Mouse (Mus musculus): ENCODE measurements at regions not wholly inside any gene's neighbourhood (a gene's known extent, or its start where the extent isn't known, plus 50 kb on each side); places are given as distances from the start of the nearest gene placed in this dataset.

- in situ Hi-C loops (cut with MboI; ENCODE audit: low pct_ligation_motif_present, low pct_unique_long_range_greater_than_20kb, low sequenced_read_pairs): no loop called here
- Histone ChIP-seq H3K27ac (ENCODE audit: insufficient read depth, low read depth) (no peak overlapping the region), H3K36me3 (replicated peaks in 1 of 2; ENCODE audit: control insufficient read depth in 1 of 2, insufficient read depth in 1 of 2, low read length in 1 of 2) (no peaks in the 10 kb centered on the region), H3K4me3 (replicated peaks in 1 of 3; ENCODE audit: low read depth in 2 of 3, low read length in 2 of 3, poor library complexity in 1 of 3) (no peak overlapping the region), H3K79me2 (replicated peaks; ENCODE audit: control insufficient read depth, extremely low read depth, insufficient read depth, poor library complexity, severe bottlenecking) (no peaks in the 10 kb centered on the region), H3K4me1 (ENCODE audit: control insufficient read depth in 1 of 2, insufficient read depth in 2 of 2) (no peaks in the 10 kb centered on the region), H3K9ac (ENCODE audit: insufficient read depth, low read depth) (no peak overlapping the region), H3K27me3 (replicated peaks) (peaks cover 7% of the 10 kb centered on the region), H3K4me2 (ENCODE audit: insufficient read depth, low read depth, poor library complexity, severe bottlenecking) (no peak overlapping the region), H3K9me3 (replicated peaks; ENCODE audit: low read length) (peaks cover 8% of the 10 kb centered on the region)
- dilution Hi-C loops (cut with MboI; ENCODE audit: extremely low pct_ligation_motif_present, extremely low pct_unique_long_range_greater_than_20kb, low sequenced_read_pairs): no loop called here
- no peak for TF ChIP-seq HCFC1 (IDR thresholded peaks at IDR 0.05; ENCODE audit: low read depth, low read length)
- TF ChIP-seq MEF2A (IDR thresholded peaks at IDR 0.05; ENCODE audit: borderline replicate concordance, low read depth, low read length): no peak
- TF ChIP-seq ZC3H11A (IDR thresholded peaks at IDR 0.05; ENCODE audit: low read depth, low read length): no peak
- TF ChIP-seq TBP (conservative IDR thresholded peaks at IDR 0.05; ENCODE audit: low read depth, low read length): no peak
- no peak for TF ChIP-seq IRF4 (IDR thresholded peaks at IDR 0.05; ENCODE audit: low read depth, low read length)
- no peak for TF ChIP-seq JUND (conservative IDR thresholded peaks at IDR 0.05; ENCODE audit: low read depth, low read length)
- TF ChIP-seq MYC (IDR thresholded peaks at IDR 0.05; ENCODE audit: low read depth, low read length): no peak
- TF ChIP-seq TCF12 (IDR thresholded peaks at IDR 0.05; ENCODE audit: low read depth, low read length): no peak
- no peak for TF ChIP-seq USF2 (conservative IDR thresholded peaks at IDR 0.05; ENCODE audit: low read depth, low read length)
- no peak for TF ChIP-seq MAX (IDR thresholded peaks at IDR 0.05; ENCODE audit: low read length)
- no peak for TF ChIP-seq BHLHE40 (IDR thresholded peaks at IDR 0.05; ENCODE audit: low read depth, low read length)
- TF ChIP-seq NELFE (IDR thresholded peaks at IDR 0.05; ENCODE audit: low read depth, low read length): no peak
- no peak for TF ChIP-seq SMC3 (IDR thresholded peaks at IDR 0.05; ENCODE audit: low read depth, low read length)
- no peak for TF ChIP-seq KAT2A (IDR thresholded peaks at IDR 0.05; ENCODE audit: insufficient replicate concordance, low read length)
- TF ChIP-seq ZNF384 (IDR thresholded peaks at IDR 0.05; ENCODE audit: low read depth, low read length): no peak
- no peak for TF ChIP-seq MAZ (IDR thresholded peaks at IDR 0.05; ENCODE audit: low read depth, low read length)
- no peak for TF ChIP-seq RAD21 (IDR thresholded peaks at IDR 0.05; ENCODE audit: low read depth, low read length)
- DNase-seq (ENCODE audit: extremely low read depth): no peak
Measured at GRCm38 (mm10) chr2:178630511-178630910, 200.2 kb downstream of the Cdh26 start.

GRCm38 (mm10) chr2:178631336-178631735, 201.0 kb downstream of the Cdh26 start:
- Histone ChIP-seq H3K4me1 (ENCODE audit: control insufficient read depth in 1 of 2, insufficient read depth in 2 of 2) (no peaks in the 10 kb centered on the region), H3K36me3 (replicated peaks in 1 of 2; ENCODE audit: control insufficient read depth in 1 of 2, insufficient read depth in 1 of 2, low read length in 1 of 2) (no peaks in the 10 kb centered on the region), H3K9me3 (replicated peaks; ENCODE audit: low read length) (peaks cover 8% of the 10 kb centered on the region), H3K27ac (ENCODE audit: insufficient read depth, low read depth) (no peak overlapping the region), H3K79me2 (replicated peaks; ENCODE audit: control insufficient read depth, extremely low read depth, insufficient read depth, poor library complexity, severe bottlenecking) (no peaks in the 10 kb centered on the region), H3K4me2 (ENCODE audit: insufficient read depth, low read depth, poor library complexity, severe bottlenecking) (no peak overlapping the region), H3K9ac (ENCODE audit: insufficient read depth, low read depth) (no peak overlapping the region), H3K27me3 (replicated peaks) (peaks cover 5% of the 10 kb centered on the region), H3K4me3 (replicated peaks in 1 of 3; ENCODE audit: low read depth in 2 of 3, low read length in 2 of 3, poor library complexity in 1 of 3) (no peak overlapping the region)
- in situ Hi-C loops (cut with MboI; ENCODE audit: low pct_ligation_motif_present, low pct_unique_long_range_greater_than_20kb, low sequenced_read_pairs) (no loop called here), dilution Hi-C loops (cut with MboI; ENCODE audit: extremely low pct_ligation_motif_present, extremely low pct_unique_long_range_greater_than_20kb, low sequenced_read_pairs) (no loop called here)
- TF ChIP-seq RCOR1 (conservative IDR thresholded peaks at IDR 0.05; ENCODE audit: low read depth, low read length) (no peak), RAD21 (IDR thresholded peaks at IDR 0.05; ENCODE audit: low read depth, low read length) (no peak), MAZ (IDR thresholded peaks at IDR 0.05; ENCODE audit: low read depth, low read length) (no peak), IRF4 (IDR thresholded peaks at IDR 0.05; ENCODE audit: low read depth, low read length) (no peak), E2F4 (IDR thresholded peaks at IDR 0.05; ENCODE audit: insufficient replicate concordance, low read depth, low read length) (no peak), MAX (IDR thresholded peaks at IDR 0.05; ENCODE audit: low read length) (no peak), CHD1 (IDR thresholded peaks at IDR 0.05; ENCODE audit: low read depth, low read length) (no peak), HCFC1 (IDR thresholded peaks at IDR 0.05; ENCODE audit: low read depth, low read length) (no peak), GABPA (IDR thresholded peaks at IDR 0.05; ENCODE audit: insufficient replicate concordance, low read depth, low read length) (no peak), USF1 (IDR thresholded peaks at IDR 0.05; ENCODE audit: low read depth, low read length) (no peak), ZMIZ1 (IDR thresholded peaks at IDR 0.05; ENCODE audit: low read depth, low read length) (no peak), EP300 (IDR thresholded peaks at IDR 0.05; ENCODE audit: low read length) (no peak), ETS1 (conservative IDR thresholded peaks at IDR 0.05; ENCODE audit: low read depth, low read length) (no peak), ZC3H11A (IDR thresholded peaks at IDR 0.05; ENCODE audit: low read depth, low read length) (no peak)
- DNase-seq (ENCODE audit: extremely low read depth): no peak
